Mouse (Mus musculus): Measurements from ENCODE around the gene Naaa. TPM values are rescaled to one million over a fixed set of nuclear protein-coding genes. Genes with fewer than 3 reads are reported as not detected.
A peak's percentile ranks its signal among the peaks of the same experiment; 100 is the strongest.

Gene Naaa
- 22.1 and 25.1 TPM in 2 replicates for polyA plus RNA-seq (2014; fragmentation: Nextera tagmentation; extraction: Ambion mirVana)

GRCm38 (mm10) chr5:92277437-92278394, at the start of gene Naaa:
Gene Naaa, minus strand, starts transcription at chr5:92278170.
- H3K4me1 ChIP-seq (replicated peaks; ENCODE audit: control insufficient read depth, insufficient read depth, low read length), result peaks cover 6% of the 10 kb centered on the region
- peak within 1 kb of the TSS; percentile 63 for H3K9ac ChIP-seq
- ATAC-seq (ENCODE audit: low FRiP score) (peak; percentile 92), DNase-seq (ENCODE audit: low spot score) (peak; percentile 68)
- H3K27me3 ChIP-seq (ENCODE audit: control insufficient read depth, insufficient read depth, low read length), result no peaks in the 10 kb centered on the region
- H3K4me2 ChIP-seq (replicated peaks), result peak within 1 kb of the TSS; percentile 71
- H3K9me3 ChIP-seq (ENCODE audit: control insufficient read depth, low read length), result no peaks in the 10 kb centered on the region
- H3K27ac ChIP-seq, result peak within 1 kb of the TSS; percentile 60
- H3K36me3 ChIP-seq (replicated peaks; ENCODE audit: control insufficient read depth, insufficient read depth), result no peaks in the 10 kb centered on the region
- peak within 1 kb of the TSS; percentile 54 for H3K4me3 ChIP-seq (replicated peaks; ENCODE audit: low read length)
- WGBS, result 2% methylated on average over 54 of the region's 54 CpGs

GRCm38 (mm10) chr5:92327367-92327766, 49.4 kb upstream of the Naaa start:
- no peak for ATAC-seq (ENCODE audit: low FRiP score)
- no peaks in the 10 kb centered on the region for H3K4me1 ChIP-seq (replicated peaks; ENCODE audit: control insufficient read depth, insufficient read depth, low read length)

GRCm38 (mm10) chr5:92323264-92323663, 45.3 kb upstream of the Naaa start:
- no peak overlapping the region for H3K27ac ChIP-seq
- ATAC-seq (ENCODE audit: low FRiP score) (no peak), DNase-seq (ENCODE audit: low spot score) (no peak)

More at GRCm38 (mm10) chr5:92327367-92327766, 49.4 kb upstream of the Naaa start:
- DNase-seq (ENCODE audit: low spot score), result no peak
- H3K27ac ChIP-seq, result no peak overlapping the region
- H3K4me3 ChIP-seq (replicated peaks; ENCODE audit: low read length), result no peak overlapping the region
- no peak overlapping the region for H3K9ac ChIP-seq
- WGBS, result 85% methylated on average over 6 of the region's 6 CpGs
- no peaks in the 10 kb centered on the region for H3K9me3 ChIP-seq (ENCODE audit: control insufficient read depth, low read length)
- no peaks in the 10 kb centered on the region for H3K27me3 ChIP-seq (ENCODE audit: control insufficient read depth, insufficient read depth, low read length)
- no peaks in the 10 kb centered on the region for H3K36me3 ChIP-seq (replicated peaks; ENCODE audit: control insufficient read depth, insufficient read depth)
- no peak overlapping the region for H3K4me2 ChIP-seq (replicated peaks)

GRCm38 (mm10) chr5:92322612-92323011, 44.6 kb upstream of the Naaa start:
- H3K9ac ChIP-seq, result no peak overlapping the region
- H3K4me3 ChIP-seq (replicated peaks; ENCODE audit: low read length), result no peak overlapping the region
- no peak for DNase-seq (ENCODE audit: low spot score)
- H3K4me2 ChIP-seq (replicated peaks), result no peak overlapping the region
- no peak overlapping the region for H3K27ac ChIP-seq
- no peaks in the 10 kb centered on the region for H3K27me3 ChIP-seq (ENCODE audit: control insufficient read depth, insufficient read depth, low read length)
- no peak for ATAC-seq (ENCODE audit: low FRiP score)
- H3K36me3 ChIP-seq (replicated peaks; ENCODE audit: control insufficient read depth, insufficient read depth), result no peaks in the 10 kb centered on the region
- WGBS, result 92% methylated on average over 4 of the region's 4 CpGs
- H3K9me3 ChIP-seq (ENCODE audit: control insufficient read depth, low read length), result no peaks in the 10 kb centered on the region
- H3K4me1 ChIP-seq (replicated peaks; ENCODE audit: control insufficient read depth, insufficient read depth, low read length), result no peaks in the 10 kb centered on the region

More at GRCm38 (mm10) chr5:92323264-92323663, 45.3 kb upstream of the Naaa start:
- Histone ChIP-seq H3K36me3 (replicated peaks; ENCODE audit: control insufficient read depth, insufficient read depth) (no peaks in the 10 kb centered on the region), H3K4me2 (replicated peaks) (no peak overlapping the region), H3K27me3 (ENCODE audit: control insufficient read depth, insufficient read depth, low read length) (no peaks in the 10 kb centered on the region), H3K9me3 (ENCODE audit: control insufficient read depth, low read length) (no peaks in the 10 kb centered on the region), H3K4me3 (replicated peaks; ENCODE audit: low read length) (no peak overlapping the region), H3K4me1 (replicated peaks; ENCODE audit: control insufficient read depth, insufficient read depth, low read length) (no peaks in the 10 kb centered on the region), H3K9ac (no peak overlapping the region)
- 90% methylated on average over 5 of the region's 5 CpGs for WGBS

- DNase-seq (ENCODE audit: low spot score) (no peak), ATAC-seq (ENCODE audit: low FRiP score) (no peak)
- H3K36me3 ChIP-seq (replicated peaks; ENCODE audit: control insufficient read depth, insufficient read depth), result no peaks in the 10 kb centered on the region
- no peak overlapping the region for H3K4me3 ChIP-seq (replicated peaks; ENCODE audit: low read length)
- no peaks in the 10 kb centered on the region for H3K27me3 ChIP-seq (ENCODE audit: control insufficient read depth, insufficient read depth, low read length)
- no peak overlapping the region for H3K4me2 ChIP-seq (replicated peaks)
- no peak overlapping the region for H3K27ac ChIP-seq
- no peak overlapping the region for H3K9ac ChIP-seq
- WGBS, result 77% methylated on average over 8 of the region's 8 CpGs
- H3K9me3 ChIP-seq (ENCODE audit: control insufficient read depth, low read length), result no peaks in the 10 kb centered on the region
- no peaks in the 10 kb centered on the region for H3K4me1 ChIP-seq (replicated peaks; ENCODE audit: control insufficient read depth, insufficient read depth, low read length)
Measured at GRCm38 (mm10) chr5:92321631-92322400, 43.8 kb upstream of the Naaa start.

GRCm38 (mm10) chr5:92318596-92318995, 40.6 kb upstream of the Naaa start:
- no peaks in the 10 kb centered on the region for H3K27me3 ChIP-seq (ENCODE audit: control insufficient read depth, insufficient read depth, low read length)
- DNase-seq (ENCODE audit: low spot score) (no peak), ATAC-seq (ENCODE audit: low FRiP score) (no peak)
- H3K4me3 ChIP-seq (replicated peaks; ENCODE audit: low read length), result no peak overlapping the region
- H3K9ac ChIP-seq, result no peak overlapping the region
- H3K4me1 ChIP-seq (replicated peaks; ENCODE audit: control insufficient read depth, insufficient read depth, low read length), result no peaks in the 10 kb centered on the region
- WGBS, result 93% methylated on average over 14 of the region's 14 CpGs
- H3K4me2 ChIP-seq (replicated peaks), result no peak overlapping the region
- H3K9me3 ChIP-seq (ENCODE audit: control insufficient read depth, low read length), result no peaks in the 10 kb centered on the region
- H3K36me3 ChIP-seq (replicated peaks; ENCODE audit: control insufficient read depth, insufficient read depth), result no peaks in the 10 kb centered on the region
- no peak overlapping the region for H3K27ac ChIP-seq

GRCm38 (mm10) chr5:92318119-92318518, 40.1 kb upstream of the Naaa start:
- no peak overlapping the region for H3K9ac ChIP-seq
- ATAC-seq (ENCODE audit: low FRiP score), result no peak
- no peak overlapping the region for H3K4me2 ChIP-seq (replicated peaks)
- no peaks in the 10 kb centered on the region for H3K4me1 ChIP-seq (replicated peaks; ENCODE audit: control insufficient read depth, insufficient read depth, low read length)
- no peaks in the 10 kb centered on the region for H3K9me3 ChIP-seq (ENCODE audit: control insufficient read depth, low read length)
- no peak overlapping the region for H3K4me3 ChIP-seq (replicated peaks; ENCODE audit: low read length)
- H3K36me3 ChIP-seq (replicated peaks; ENCODE audit: control insufficient read depth, insufficient read depth), result no peaks in the 10 kb centered on the region
- H3K27ac ChIP-seq, result no peak overlapping the region
- 85% methylated on average over 7 of the region's 7 CpGs for WGBS
- no peak for DNase-seq (ENCODE audit: low spot score)
- no peaks in the 10 kb centered on the region for H3K27me3 ChIP-seq (ENCODE audit: control insufficient read depth, insufficient read depth, low read length)

GRCm38 (mm10) chr5:92313776-92314175, 35.8 kb upstream of the Naaa start:
- Histone ChIP-seq H3K4me1 (replicated peaks; ENCODE audit: control insufficient read depth, insufficient read depth, low read length) (peaks cover 8% of the 10 kb centered on the region), H3K9me3 (ENCODE audit: control insufficient read depth, low read length) (no peaks in the 10 kb centered on the region), H3K4me3 (replicated peaks; ENCODE audit: low read length) (no peak overlapping the region), H3K4me2 (replicated peaks) (no peak overlapping the region), H3K27me3 (ENCODE audit: control insufficient read depth, insufficient read depth, low read length) (0 out of 2 replicates have a peak, but pooled peaks cover 4% of the 10 kb centered on the region), H3K27ac (no peak overlapping the region), H3K36me3 (replicated peaks; ENCODE audit: control insufficient read depth, insufficient read depth) (no peaks in the 10 kb centered on the region), H3K9ac (no peak overlapping the region)
- no peak for ATAC-seq (ENCODE audit: low FRiP score)
- 78% methylated on average over 7 of the region's 7 CpGs for WGBS
- DNase-seq (ENCODE audit: low spot score), result no peak
